Mouse (Mus musculus): ENCODE data around the gene Nsun7.

GRCm38 (mm10) chr5:66326395-66326794 lies 66.7 kb downstream of the Nsun7 start:
- no peak for TF ChIP-seq GATA1 (IDR thresholded peaks at IDR 0.05; ENCODE audit: borderline replicate concordance, low read length)
- TF ChIP-seq CTCF (IDR thresholded peaks at IDR 0.05; ENCODE audit: low read depth, low read length), result no peak
- no peak for TF ChIP-seq TAL1 (conservative IDR thresholded peaks at IDR 0.05; ENCODE audit: low read depth, low read length)
- TF ChIP-seq POLR2AphosphoS5 (IDR thresholded peaks at IDR 0.05; ENCODE audit: insufficient replicate concordance, low read depth, low read length), result no peak
- no peak for TF ChIP-seq GATA2 (IDR thresholded peaks at IDR 0.05; ENCODE audit: borderline replicate concordance, low read depth, low read length)
